Mouse (Mus musculus): ENCODE results near the gene Edc3. TPM values are rescaled to one million over a fixed set of nuclear protein-coding genes. Genes with fewer than 3 reads are reported as not detected.
"Not testable (repeated sequence)": the region's sequence is repeated elsewhere in the genome, so short reads cannot be mapped to it uniquely, and the experiment has no call there.

Gene Edc3
- polyA plus RNA-seq, 1 experiment: 13.3 TPM

GRCm38 (mm10) chr9:57698466-57699150 is 9.7 kb upstream of the Edc3 start:
- peak in 1 of 2 experiments; percentile 68 for DNase-seq (ENCODE audit: extremely low spot score in 1 of 2, low spot score in 1 of 2)

- no peak for DNase-seq (ENCODE audit: extremely low spot score in 1 of 2, low spot score in 1 of 2)
These were observed 1.8 kb upstream of the Edc3 start for GRCm38 (mm10) chr9:57706496-57706895.

- peak; percentile 28 to 72 for DNase-seq (ENCODE audit: extremely low spot score in 1 of 2, low spot score in 1 of 2)
These were observed 457 bp downstream of the Edc3 start for GRCm38 (mm10) chr9:57708720-57709274.

GRCm38 (mm10) chr9:57710214-57710613 is 1.9 kb downstream of the Edc3 start:
- not testable (repeated sequence) for DNase-seq (ENCODE audit: extremely low spot score in 1 of 2, low spot score in 1 of 2)

GRCm38 (mm10) chr9:57712194-57712593 is 3.9 kb downstream of the Edc3 start:
- DNase-seq (ENCODE audit: extremely low spot score in 1 of 2, low spot score in 1 of 2): no peak

GRCm38 (mm10) chr9:57718408-57718807 is 10.1 kb downstream of the Edc3 start:
- DNase-seq (ENCODE audit: extremely low spot score in 1 of 2, low spot score in 1 of 2): no peak

- DNase-seq (ENCODE audit: extremely low spot score in 1 of 2, low spot score in 1 of 2): no peak
These were observed 12.4 kb downstream of the Edc3 start for GRCm38 (mm10) chr9:57720736-57721135.

- no peak for DNase-seq (ENCODE audit: extremely low spot score in 1 of 2, low spot score in 1 of 2)
These were observed 14.0 kb downstream of the Edc3 start for GRCm38 (mm10) chr9:57722371-57722770.

- peak in 1 of 2 experiments; percentile 45 for DNase-seq (ENCODE audit: extremely low spot score in 1 of 2, low spot score in 1 of 2)
These were observed 15.0 kb downstream of the Edc3 start for GRCm38 (mm10) chr9:57723315-57723715.

- DNase-seq (ENCODE audit: extremely low spot score in 1 of 2, low spot score in 1 of 2): no peak
These were observed 15.5 kb downstream of the Edc3 start for GRCm38 (mm10) chr9:57723796-57724195.

GRCm38 (mm10) chr9:57724701-57725100 is 16.4 kb downstream of the Edc3 start:
- DNase-seq (ENCODE audit: extremely low spot score in 1 of 2, low spot score in 1 of 2): no peak

- DNase-seq (ENCODE audit: extremely low spot score in 1 of 2, low spot score in 1 of 2): no peak
These were observed 20.0 kb downstream of the Edc3 start for GRCm38 (mm10) chr9:57728312-57728711.

- DNase-seq (ENCODE audit: extremely low spot score in 1 of 2, low spot score in 1 of 2): no peak
These were observed 25.3 kb downstream of the Edc3 start for GRCm38 (mm10) chr9:57733606-57734005.

GRCm38 (mm10) chr9:57739863-57740262 is 31.5 kb downstream of the Edc3 start:
- no peak for DNase-seq (ENCODE audit: extremely low spot score in 1 of 2, low spot score in 1 of 2)

GRCm38 (mm10) chr9:57744462-57745091 is 36.2 kb downstream of the Edc3 start:
- peak in 1 of 2 experiments; percentile 64 for DNase-seq (ENCODE audit: extremely low spot score in 1 of 2, low spot score in 1 of 2)

- DNase-seq (ENCODE audit: extremely low spot score in 1 of 2, low spot score in 1 of 2): no peak
These were observed 38.7 kb downstream of the Edc3 start for GRCm38 (mm10) chr9:57747067-57747466.

GRCm38 (mm10) chr9:57748137-57748536 is 39.8 kb downstream of the Edc3 start:
- DNase-seq (ENCODE audit: extremely low spot score in 1 of 2, low spot score in 1 of 2): no peak

GRCm38 (mm10) chr9:57748831-57749230 is 40.5 kb downstream of the Edc3 start:
- no peak for DNase-seq (ENCODE audit: extremely low spot score in 1 of 2, low spot score in 1 of 2)

GRCm38 (mm10) chr9:57750901-57751300 is 42.6 kb downstream of the Edc3 start:
- DNase-seq (ENCODE audit: extremely low spot score in 1 of 2, low spot score in 1 of 2): no peak

GRCm38 (mm10) chr9:57757578-57757977 is 49.2 kb downstream of the Edc3 start:
- no peak for DNase-seq (ENCODE audit: extremely low spot score in 1 of 2, low spot score in 1 of 2)

- DNase-seq (ENCODE audit: extremely low spot score in 1 of 2, low spot score in 1 of 2): peak; percentile 62 to 66
These were observed 50.2 kb downstream of the Edc3 start for GRCm38 (mm10) chr9:57758528-57758927.

- peak; percentile 38 to 76 for DNase-seq (ENCODE audit: extremely low spot score in 1 of 2, low spot score in 1 of 2)
These were observed 50.9 kb downstream of the Edc3 start for GRCm38 (mm10) chr9:57759289-57759688.

Measured in frontal cortex, adult 2 months (tissue).